Mouse (Mus musculus) WW6 (cell line): ENCODE data around the gene Gm11037.

ENCODE experiments used
- DNase-seq: peaks from one replicate; pipeline ENCODE4 v3.0.0-alpha.2; 2013; ENCODE audit warnings: low read depth, low spot score

Gene Gm11037

DNA sequence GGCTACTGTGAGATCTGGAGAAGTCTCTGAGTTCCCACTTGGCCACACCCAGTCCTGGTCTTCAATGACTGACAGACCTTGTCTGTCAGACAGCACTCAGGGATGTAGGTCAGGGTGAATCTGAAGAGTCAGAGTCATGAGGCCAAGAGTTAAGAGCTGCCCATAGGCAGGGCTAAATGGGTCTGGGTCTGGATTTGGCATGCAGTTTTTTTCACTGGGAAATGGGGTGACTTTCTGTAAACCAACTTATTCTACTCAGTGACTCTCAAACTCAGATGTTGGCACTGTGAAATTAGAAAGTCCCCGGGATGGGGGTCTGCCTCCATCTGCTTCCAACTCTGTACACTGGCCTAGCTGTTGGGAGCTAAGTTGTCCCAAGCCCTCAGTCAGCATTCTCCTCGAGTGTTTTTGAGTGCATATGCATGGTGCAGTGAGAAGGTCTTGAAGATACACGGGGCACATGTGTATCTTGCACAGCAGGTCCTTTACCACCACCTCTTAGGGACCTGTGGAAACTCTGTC lies 4.6 kb upstream of the Gm11037 start:
- DNase-seq = no peak

DNA sequence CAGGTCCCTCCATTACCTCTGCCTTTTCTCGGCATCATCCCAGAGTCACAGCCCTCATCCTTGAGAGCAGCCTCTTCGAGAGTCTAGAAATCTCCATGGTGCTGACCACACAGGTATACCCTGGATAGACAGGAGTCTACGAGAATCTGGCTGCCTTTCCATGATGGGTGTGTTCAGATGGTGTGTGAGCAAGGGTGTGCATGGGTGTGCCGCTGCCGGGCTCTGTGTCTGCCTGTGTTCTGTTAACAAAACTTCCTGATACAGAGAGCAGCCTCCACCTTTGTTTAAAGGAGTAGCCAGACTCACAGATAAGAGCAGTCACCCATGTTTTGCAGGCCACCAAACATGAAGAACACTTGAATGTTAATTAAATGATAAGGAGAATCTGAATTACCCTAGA lies 3.5 kb upstream of the Gm11037 start:
- no peak for DNase-seq

DNA sequence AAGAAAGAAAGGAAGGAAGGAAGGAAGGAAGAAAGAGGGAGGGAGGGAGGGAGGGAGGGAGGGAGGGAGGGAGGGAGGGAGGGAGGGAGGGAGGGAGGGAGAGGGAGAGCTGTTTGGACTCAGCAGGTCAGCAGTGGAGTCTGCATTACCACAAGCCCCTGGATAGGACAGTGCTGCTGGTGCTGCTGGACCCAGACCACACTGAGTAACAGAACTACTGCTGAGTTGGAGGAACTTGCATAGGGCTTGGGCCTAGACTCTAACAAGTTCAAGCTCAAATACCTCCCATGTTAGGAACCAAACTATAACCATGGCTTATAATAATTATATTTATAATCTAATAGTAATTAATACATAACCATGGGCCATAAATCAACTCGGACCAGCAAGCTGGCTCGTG lies 2.4 kb upstream of the Gm11037 start:
- DNase-seq = no peak

DNA sequence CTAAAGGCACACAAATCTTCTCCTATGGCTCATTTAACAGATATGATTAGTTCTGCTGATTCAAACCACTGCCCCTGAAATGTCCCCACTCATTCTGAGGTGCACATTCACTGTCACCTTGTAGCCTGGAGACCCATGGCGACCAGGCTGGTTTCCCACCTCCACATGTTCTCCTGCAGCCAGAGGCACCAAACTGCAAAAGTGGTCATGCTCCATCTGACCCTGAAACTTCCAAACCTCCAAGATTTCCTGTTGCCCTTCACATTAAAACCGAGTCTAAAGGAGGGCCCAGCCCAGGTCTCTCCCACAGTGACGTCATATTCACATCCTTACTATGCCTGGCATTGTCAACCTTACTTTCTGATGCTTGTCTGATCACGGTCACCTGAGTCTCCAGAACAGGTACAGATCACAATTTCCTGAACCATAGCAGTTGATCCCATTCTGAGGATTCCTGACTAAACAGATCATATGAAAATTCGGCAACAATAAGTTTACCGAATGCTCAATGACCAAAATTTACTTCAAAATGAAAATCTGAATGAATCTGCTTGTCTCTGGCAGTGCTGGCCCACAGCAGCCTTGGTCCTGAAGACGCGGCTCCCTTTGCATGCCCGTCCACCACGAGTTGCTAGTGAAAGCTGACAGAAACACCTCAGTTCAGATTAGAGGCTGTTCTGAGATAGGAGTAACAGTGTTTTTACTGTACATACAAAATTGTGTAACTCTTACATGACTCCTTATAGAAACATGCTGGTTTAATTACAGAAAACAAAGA lies 997 bp upstream of the Gm11037 start:
- DNase-seq = no peak

DNA sequence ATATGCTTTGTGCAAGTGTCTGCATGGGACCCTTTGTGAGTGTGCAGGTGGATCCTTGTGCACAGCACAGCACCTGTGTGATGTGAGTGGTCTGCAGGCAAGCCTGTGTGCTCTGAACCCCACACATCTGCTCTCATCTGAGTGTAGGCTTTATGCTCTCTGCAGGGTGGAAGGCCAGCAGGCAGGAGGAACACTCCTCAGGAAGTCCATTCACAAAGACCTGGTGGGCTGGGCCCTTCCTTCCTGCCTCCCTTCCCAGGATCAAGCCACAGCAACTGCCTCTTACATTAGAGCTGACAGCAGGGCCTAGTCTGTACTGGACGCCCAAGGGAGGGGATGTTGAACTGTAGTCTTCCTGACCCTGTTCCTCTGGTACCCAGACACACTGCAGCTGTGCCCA lies 1.1 kb downstream of the Gm11037 start:
- no peak for DNase-seq

DNA sequence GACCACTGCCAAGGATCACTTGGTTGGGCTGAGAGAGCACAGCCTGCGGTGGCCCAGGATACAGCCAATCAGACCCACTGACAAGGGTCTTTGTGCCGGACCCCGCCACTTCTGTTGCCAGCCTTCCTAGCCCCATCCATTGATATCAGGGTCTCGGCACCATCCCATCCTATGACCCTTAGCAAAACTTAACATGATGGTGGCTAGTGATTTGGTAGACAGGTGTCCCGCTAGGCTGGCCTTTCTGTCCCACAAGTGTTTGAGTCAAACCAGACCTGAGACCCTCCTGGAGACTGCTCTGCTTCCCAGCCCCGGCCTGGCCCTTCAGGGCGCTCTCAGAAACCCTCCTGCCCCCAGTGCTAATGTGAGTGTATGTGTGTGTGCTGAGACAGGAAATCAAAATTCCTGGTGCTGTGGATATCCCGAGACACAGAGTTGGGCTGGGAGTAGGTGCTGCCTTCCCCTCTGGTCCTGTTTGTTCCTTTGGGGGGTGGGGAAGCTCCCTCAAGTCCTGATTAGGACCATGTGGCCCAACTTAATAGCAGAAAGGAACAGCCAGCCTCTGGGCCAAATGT lies 1.6 kb downstream of the Gm11037 start:
- DNase-seq = no peak

DNA sequence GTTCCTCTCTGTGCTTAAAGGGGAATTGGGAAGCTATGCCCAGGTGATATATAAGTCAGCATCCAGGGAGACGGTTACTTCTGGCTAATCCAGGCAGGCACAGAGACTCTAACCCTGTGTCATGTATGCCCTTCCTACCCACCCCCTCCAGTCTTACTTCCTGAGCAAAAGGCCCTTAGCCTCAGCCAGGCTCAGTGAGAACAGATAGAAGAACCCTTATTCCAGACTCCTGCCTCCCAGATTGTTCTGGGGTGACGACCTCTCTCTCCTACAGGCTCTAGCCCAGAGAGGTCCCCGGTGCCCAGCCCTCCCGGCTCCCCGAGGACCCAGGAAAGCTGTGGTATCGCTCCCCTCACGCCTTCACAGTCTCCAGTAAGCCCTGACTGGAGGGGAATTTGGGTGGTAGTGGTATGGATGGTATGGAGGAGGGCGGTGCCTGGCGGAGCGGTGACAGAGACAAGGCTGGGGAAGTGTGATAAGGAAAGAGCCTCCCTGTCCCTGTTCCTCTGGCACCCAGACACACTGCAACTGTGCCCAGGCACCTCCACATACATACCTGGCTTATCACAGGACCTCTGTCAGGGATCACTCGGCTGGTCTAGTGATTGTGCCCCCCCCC lies 2.3 kb downstream of the Gm11037 start:
- no peak for DNase-seq

DNA sequence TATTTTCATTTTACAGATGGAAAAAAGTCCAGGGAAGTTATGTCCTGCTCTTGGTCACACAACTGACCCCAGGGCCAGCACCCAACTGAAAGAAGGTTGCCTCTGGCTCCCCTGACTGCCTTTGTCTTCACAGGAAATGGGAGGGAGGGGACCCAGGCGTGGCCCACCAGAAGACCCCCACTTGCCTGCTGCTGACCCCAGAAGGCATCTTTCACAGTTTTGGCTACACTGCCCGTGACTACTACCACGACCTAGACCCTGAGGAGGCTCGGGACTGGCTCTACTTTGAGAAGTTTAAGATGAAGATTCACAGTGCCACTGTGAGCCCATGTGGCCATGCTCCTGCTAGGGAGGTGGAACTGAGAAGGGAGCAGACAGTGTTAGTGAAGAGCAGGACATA lies 5.0 kb downstream of the Gm11037 start:
- DNase-seq = no peak

DNA sequence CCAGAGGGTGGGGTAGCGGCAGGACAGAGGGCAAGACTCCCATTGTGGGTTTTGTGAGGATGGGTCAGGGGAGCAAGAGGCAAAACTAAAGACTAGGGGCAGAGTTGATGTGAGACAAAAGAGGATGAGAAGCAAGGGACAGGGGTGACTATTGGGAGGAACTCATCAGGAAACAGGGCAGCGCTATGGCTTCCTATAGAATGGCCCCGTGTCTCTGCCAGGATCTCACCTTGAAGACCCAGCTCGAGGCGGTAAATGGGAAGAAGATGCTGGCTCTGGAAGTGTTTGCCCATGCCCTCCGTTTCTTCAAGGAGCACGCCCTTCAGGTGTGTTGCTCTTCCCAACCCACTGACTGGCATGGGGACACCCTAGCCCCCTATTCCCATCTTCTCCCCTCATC lies 5.5 kb downstream of the Gm11037 start:
- DNase-seq = no peak

DNA sequence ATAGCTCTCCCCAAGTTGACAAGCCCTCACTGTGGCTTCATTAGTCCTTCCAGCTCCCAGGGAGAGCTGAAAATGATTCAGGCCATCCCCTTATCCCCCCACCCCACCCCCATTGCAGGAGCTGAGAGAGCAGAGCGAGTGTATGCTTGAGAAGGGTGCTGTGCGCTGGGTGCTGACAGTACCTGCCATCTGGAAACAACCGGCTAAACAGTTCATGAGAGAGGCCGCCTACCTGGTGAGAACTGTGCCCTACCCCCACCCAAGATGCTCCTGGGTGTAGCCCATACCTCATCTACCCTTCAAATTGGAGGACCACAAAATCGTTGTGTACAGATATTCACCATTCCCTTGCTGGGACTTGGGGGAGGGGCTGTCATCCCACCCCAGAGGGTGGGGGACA lies 6.0 kb downstream of the Gm11037 start:
- DNase-seq = no peak

DNA sequence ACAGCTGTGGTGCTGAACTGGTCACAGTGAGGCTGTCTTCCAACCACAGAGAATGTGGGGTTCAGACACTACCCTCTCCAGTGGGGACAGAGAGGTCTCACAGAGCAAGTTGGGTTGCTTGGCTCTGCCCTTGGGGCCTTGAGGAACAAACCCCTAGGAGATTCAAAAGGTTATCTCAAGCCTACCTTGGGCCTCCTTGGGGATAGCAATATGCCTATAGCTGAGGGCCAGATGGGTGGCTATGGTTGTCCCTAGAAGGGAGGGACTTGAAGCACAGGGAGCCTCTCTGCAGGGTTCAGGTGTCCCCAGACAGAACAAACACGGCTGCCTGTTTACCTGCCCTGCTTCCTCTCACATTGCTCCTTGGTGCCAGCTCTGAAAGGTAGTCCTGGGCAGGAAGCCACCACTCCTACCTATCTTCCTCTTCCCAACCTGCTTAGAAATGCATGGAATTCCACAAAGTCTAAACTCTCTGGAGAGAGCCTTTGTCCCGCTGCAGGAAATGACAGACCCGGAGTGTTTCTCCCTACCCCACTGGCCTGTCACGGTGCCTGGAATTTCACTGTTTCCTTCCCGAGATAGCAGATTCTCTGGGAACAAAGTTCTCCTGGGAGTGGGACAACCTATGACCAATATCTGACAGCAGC lies 6.7 kb downstream of the Gm11037 start:
- DNase-seq = no peak

DNA sequence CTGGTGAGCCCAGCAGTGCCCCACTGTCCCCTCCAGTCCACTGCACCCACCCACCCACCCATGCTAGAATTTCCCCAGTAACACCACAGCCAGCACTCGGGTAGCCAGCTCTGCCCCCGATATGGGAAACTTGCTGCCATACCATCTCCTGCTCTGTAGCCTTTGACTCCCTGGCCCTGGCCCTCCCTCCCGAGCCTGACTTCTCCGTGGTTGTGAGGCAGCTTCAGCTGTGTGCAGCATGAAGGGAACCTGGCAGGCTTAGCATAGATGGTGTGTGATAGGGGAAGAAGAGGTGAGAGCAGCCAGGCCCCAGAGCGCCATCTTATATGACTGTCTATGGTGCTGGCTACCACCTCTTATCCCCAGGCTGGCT lies 7.2 kb downstream of the Gm11037 start:
- no peak for DNase-seq

DNA sequence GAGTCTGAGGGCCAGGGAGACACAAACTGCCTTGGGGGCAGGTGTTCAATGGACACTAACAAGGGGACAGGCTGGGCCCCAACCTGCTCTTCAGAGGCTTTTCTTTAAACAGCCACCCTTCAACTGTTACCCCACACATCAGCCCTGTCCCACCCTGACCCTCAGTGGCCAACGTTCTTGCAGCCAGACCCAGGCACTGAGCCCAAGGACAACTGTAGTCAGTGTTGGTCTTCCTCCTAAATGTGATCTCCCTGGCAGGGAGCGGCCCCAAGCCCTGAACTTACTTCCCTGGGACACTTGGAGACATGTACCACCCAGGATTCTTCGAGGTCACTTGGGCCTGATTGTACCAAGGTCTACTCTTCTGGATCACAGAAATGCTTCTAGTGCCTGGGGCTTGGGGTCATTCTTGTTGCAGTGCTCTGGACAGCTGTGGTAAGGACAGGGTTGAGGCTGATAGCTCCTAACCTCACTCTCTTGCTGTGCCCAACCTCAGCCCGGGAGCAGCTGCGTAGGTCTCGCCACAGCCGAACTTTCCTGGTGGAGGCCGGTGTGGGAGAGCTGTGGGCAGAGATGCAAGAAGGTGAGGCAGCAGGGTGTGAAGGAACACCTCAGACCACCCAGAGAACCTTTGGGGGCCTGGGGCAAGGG lies 8.2 kb downstream of the Gm11037 start:
- DNase-seq = no peak

DNA sequence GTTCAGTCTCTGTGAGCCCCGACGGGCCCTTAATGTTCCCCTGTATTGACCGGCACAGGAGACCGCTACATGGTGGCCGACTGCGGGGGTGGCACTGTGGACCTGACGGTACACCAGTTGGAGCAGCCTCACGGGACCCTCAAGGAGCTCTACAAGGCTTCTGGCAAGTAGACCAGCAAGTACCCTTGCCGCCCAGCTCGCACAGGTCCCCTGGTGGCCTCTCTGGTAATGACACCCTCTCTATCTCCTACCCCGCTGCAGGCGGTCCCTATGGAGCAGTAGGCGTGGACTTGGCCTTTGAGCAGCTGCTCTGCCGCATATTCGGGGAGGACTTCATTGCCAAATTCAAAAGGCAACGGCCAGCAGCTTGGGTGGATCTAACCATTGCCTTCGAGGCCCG lies 9.3 kb downstream of the Gm11037 start:
- peak; percentile 74 for DNase-seq

DNA sequence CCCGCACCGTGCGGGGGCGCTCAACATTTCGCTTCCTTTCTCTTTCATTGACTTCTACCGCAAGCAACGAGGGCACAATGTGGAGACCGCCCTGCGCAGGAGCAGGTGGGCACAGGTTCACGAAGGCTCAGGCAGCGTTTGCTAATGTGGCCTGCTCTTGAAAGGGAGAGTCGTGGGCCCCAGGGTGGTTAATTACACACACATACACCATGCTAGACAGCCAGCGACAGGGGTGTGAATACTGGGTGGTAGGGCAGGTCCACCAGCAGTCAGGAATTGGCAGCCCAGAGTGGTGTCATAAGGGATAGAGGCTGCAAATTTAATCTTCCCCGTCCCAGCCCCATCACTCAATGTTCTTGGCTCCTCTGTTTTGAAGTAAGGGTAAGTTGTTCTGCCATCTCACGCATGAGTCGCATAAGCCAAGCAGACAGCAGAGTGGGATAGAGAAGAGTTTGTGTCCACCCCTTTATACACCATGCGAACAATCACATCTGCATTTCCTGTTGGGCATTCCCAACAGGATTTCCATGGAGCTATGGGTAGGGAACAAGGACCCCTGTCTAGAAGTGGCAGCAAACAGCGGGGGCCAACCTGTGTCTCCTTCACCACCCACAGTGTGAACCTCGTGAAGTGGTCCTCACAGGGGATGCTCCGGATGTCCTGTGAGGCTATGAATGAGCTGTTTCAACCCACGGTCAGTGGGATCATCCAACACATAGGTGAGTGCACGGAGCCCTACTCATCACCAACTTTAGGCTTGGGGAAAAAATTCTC lies 9.9 kb downstream of the Gm11037 start:
- DNase-seq = no peak

DNA sequence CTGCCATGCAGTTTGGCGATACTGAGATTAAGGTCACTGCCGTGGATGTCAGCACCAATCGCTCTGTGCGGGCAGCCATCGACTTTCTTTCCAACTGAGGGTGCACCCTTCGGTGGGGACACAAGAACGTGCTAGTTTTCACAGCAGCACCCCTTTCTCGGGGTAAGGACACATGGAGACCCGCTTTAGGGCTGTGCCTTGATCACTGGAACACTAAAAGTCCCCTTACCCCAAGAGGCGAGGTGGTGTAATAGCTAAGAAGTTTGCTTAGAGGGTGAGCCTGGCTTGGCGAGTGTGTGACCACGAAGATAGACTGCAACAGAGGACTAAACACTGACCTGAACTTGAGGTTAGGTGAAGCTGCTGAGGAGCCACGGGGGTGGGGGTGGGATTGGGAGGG lies 11.8 kb downstream of the Gm11037 start:
- no peak for DNase-seq

DNA sequence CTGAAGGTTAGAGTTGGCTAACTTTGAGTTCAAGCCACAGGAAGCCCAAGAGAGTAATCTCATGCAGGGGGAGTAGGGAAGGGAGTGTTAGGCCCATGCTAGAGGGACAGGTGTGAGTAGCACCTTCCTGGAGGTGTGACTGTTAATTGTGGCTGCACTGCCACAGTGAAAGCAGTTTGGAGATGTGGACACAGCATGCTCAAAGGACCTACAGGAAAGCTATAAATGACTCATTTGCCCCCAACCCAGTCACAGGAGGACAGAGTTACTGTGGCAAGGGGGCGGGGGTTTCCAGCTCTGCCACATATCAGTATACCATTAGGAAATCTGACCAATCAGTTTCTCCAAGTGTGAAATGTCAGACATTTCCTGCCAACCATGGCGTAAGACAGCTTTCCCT lies 12.2 kb downstream of the Gm11037 start:
- DNase-seq = no peak

DNA sequence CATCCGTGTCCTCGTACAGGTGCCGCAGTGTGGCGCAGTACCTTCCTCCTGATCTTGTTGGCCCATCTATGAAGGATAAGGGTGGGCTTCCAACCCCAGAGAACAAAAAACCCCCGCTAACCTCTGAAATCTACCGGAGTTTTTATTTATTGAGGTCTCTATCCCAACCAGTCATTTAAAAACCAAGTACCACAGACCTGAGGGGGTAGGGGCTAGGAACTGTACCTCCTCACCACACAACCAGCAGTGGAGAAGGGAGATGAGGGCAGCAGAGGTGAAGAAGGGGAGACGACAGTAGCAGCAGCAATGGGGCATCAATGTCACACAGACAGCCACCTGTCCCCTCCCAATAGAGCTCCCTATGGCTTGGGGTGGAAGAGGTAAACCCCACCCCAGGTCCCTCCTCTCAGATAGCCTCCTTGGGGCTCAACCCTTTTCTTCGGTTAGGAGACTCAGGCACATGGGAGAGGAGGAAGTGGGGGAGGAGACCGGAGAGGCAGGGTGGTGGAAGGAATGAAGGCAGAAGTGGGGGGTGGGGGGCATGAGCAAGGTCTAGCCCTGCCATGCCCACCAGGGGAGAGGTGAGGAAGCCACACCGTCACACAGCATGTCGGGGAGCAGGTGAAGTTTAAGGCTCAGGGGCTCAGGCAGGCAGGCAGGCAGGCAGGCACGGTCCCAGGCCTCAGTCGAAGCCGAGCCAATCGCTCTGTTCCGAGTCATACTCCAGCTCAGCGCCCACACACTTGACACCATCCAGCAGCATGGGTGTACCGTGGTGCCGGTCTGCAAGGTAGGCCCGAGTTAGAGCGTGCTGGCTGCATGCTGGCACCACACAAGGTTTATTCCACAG lies 13.1 kb downstream of the Gm11037 start:
- no peak for DNase-seq

DNA sequence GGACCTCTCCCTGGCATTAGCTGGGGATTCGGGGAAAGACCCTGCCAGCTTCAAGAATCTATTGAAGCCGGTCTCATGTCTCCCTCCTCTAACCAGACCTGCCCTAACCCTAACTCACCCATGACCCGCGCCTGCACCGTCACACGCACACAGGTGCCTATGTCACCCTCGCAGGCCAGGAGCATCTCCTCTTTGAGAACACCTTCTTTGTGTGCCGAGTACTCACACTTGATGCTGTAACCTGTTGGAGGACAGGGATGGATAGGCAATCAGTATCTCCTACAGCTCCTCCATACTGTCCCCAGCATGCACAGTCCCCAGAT lies 13.7 kb downstream of the Gm11037 start:
- no peak for DNase-seq
